Mouse (Mus musculus): ENCODE measurements around the gene Rps23. TPM values are rescaled to one million over a fixed set of nuclear protein-coding genes. Genes with fewer than 3 reads are reported as not detected.
A peak's percentile ranks its signal among the peaks of the same experiment; 100 is the strongest.
"Not testable (repeated sequence)": the region's sequence is repeated elsewhere in the genome, so short reads cannot be mapped to it uniquely, and the experiment has no call there.

Gene Rps23
- polyA plus RNA-seq, 1 experiment: 192 TPM

DNA sequence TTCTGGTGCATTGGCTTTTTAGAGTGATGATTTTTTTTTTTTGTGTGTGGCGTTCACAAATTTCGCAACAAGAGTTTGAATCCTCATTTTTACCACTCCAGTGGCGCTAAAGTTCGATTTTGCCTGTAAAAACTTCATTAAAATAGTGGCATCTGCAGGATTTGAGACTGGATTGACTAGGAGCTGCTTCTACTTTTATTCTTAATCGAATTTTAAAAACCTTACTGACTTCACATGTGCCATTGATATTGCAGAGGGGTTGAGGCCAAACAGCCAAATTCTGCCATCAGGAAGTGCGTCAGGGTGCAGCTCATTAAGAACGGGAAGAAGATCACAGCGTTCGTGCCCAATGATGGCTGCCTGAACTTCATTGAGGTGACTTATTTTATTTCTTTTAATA is 1.3 kb downstream of the Rps23 start:
- no peak for TF ChIP-seq POLR2A (IDR thresholded peaks at IDR 0.05; ENCODE audit: low read depth, low read length)
- TF ChIP-seq CTCF (IDR thresholded peaks at IDR 0.05; ENCODE audit: extremely low read depth, insufficient read depth, insufficient read length, insufficient replicate concordance): no peak
- Histone ChIP-seq H3K4me3 (ENCODE audit: extremely low read depth, insufficient read depth, insufficient read length) (peak overlapping the region; percentile 23; the same call in 1 of the 2 replicates), H3K27me3 (ENCODE audit: control insufficient read depth, insufficient read depth, low read length) (no peaks in the 10 kb centered on the region), H3K4me1 (ENCODE audit: control insufficient read depth, insufficient read depth, insufficient read length) (no peaks in the 10 kb centered on the region), H3K27ac (ENCODE audit: insufficient read depth, low read length) (no peak overlapping the region), H3K36me3 (ENCODE audit: control insufficient read depth, insufficient read depth, low read length) (peaks cover 10% of the 10 kb centered on the region; the same call in 1 of the 2 replicates)
- WGBS: 33% methylated on average over 9 of the region's 9 CpGs
- DNase-seq (ENCODE audit: low read depth in 1 of 2, low spot score in 2 of 2): no peak

DNA sequence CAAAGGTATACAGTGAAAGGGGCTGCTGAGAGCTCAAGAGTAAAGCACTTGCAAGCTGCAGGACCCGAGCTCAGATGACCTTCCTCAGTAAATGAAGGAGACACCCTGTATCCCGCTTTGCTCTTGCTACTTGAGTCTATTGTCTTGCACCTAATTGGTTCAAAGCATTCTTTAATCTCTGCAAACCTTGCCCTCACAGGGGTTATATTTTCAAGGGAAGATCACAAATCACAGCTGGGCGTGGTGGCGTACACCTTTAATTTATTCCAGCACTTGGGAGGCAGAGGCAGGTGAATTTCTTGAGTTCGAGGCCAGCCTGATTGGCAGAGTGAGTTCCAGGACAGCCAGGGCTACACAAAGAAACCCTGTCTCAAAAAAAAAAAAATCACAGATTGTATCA is 2.4 kb downstream of the Rps23 start:
- H3K27me3 ChIP-seq (ENCODE audit: control insufficient read depth, insufficient read depth, low read length): no peaks in the 10 kb centered on the region
- no peak for TF ChIP-seq CTCF (IDR thresholded peaks at IDR 0.05; ENCODE audit: extremely low read depth, insufficient read depth, insufficient read length, insufficient replicate concordance)
- TF ChIP-seq POLR2A (IDR thresholded peaks at IDR 0.05; ENCODE audit: low read depth, low read length): no peak
- no peaks in the 10 kb centered on the region for H3K4me1 ChIP-seq (ENCODE audit: control insufficient read depth, insufficient read depth, insufficient read length)
- DNase-seq (ENCODE audit: low read depth in 1 of 2, low spot score in 2 of 2): no peak
- H3K4me3 ChIP-seq (ENCODE audit: extremely low read depth, insufficient read depth, insufficient read length): no peak overlapping the region
- peaks cover 10% of the 10 kb centered on the region; the same call in 1 of the 2 replicates for H3K36me3 ChIP-seq (ENCODE audit: control insufficient read depth, insufficient read depth, low read length)
- H3K27ac ChIP-seq (ENCODE audit: insufficient read depth, low read length): no peak overlapping the region
- whole genome bisulfite sequencing: 93% methylated on average over 5 of the region's 5 CpGs

DNA sequence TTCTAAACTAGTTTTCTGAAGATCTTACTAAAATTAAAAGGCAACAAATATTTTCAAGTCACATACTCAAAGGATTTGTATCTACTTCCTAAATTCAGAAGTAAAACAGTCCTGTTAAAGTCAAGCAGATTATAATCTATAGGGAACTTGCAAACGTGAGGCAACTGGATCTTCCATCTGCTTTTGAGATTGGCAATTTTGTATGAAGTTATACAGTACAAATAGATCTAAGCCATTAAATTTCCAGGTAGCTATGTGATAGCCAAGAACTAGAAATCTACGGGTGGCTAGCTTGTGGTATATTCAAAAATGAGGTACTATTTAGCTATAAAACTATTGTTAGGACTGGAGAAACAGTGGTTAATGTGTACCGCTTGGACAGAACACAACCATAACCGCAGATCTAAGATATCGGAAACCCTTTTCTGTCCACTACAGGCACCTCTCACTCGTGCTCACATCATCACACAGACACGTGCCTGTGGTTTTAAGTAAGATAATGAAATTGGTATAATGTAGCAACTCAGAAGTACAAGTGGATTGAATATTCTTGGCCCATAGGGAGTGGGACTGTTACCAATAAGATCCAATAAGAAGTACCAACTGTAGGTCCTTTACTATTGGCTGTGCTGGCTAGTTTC is 3.5 kb downstream of the Rps23 start:
- Histone ChIP-seq H3K36me3 (ENCODE audit: control insufficient read depth, insufficient read depth, low read length) (peaks cover 10% of the 10 kb centered on the region; the same call in 1 of the 2 replicates), H3K27ac (ENCODE audit: insufficient read depth, low read length) (no peak overlapping the region), H3K27me3 (ENCODE audit: control insufficient read depth, insufficient read depth, low read length) (no peaks in the 10 kb centered on the region), H3K4me1 (ENCODE audit: control insufficient read depth, insufficient read depth, insufficient read length) (no peaks in the 10 kb centered on the region; the same call in 1 of the 2 replicates), H3K4me3 (ENCODE audit: extremely low read depth, insufficient read depth, insufficient read length) (no peak overlapping the region)
- no peak for DNase-seq (ENCODE audit: low read depth in 1 of 2, low spot score in 2 of 2)
- 76% methylated on average over 7 of the region's 7 CpGs for WGBS
- TF ChIP-seq CTCF (IDR thresholded peaks at IDR 0.05; ENCODE audit: extremely low read depth, insufficient read depth, insufficient read length, insufficient replicate concordance) (no peak), POLR2A (IDR thresholded peaks at IDR 0.05; ENCODE audit: low read depth, low read length) (no peak)

- no peak for DNase-seq (ENCODE audit: low read depth in 1 of 2, low spot score in 2 of 2)
- 68% methylated on average over 5 of the region's 5 CpGs for WGBS
Measured at GRCm38 (mm10) chr13:90926938-90927633, 4.3 kb downstream of the Rps23 start.

GRCm38 (mm10) chr13:90928266-90928665 is 5.5 kb downstream of the Rps23 start:
- not testable (repeated sequence) for H3K27me3 ChIP-seq (ENCODE audit: control insufficient read depth, insufficient read depth, low read length); H3K36me3 ChIP-seq (ENCODE audit: control insufficient read depth, insufficient read depth, low read length); H3K4me1 ChIP-seq (ENCODE audit: control insufficient read depth, insufficient read depth, insufficient read length); H3K4me3 ChIP-seq (ENCODE audit: extremely low read depth, insufficient read depth, insufficient read length); H3K27ac ChIP-seq (ENCODE audit: insufficient read depth, low read length); DNase-seq (ENCODE audit: low read depth in 1 of 2, low spot score in 2 of 2)
- WGBS: 75% methylated on average over 10 of the region's 10 CpGs

More at GRCm38 (mm10) chr13:90926938-90927633, 4.3 kb downstream of the Rps23 start:
- no peak overlapping the region for H3K4me3 ChIP-seq (ENCODE audit: extremely low read depth, insufficient read depth, insufficient read length)
- no peak overlapping the region for H3K27ac ChIP-seq (ENCODE audit: insufficient read depth, low read length)
- no peaks in the 10 kb centered on the region for H3K27me3 ChIP-seq (ENCODE audit: control insufficient read depth, insufficient read depth, low read length)
- TF ChIP-seq CTCF (IDR thresholded peaks at IDR 0.05; ENCODE audit: extremely low read depth, insufficient read depth, insufficient read length, insufficient replicate concordance) (no peak), POLR2A (IDR thresholded peaks at IDR 0.05; ENCODE audit: low read depth, low read length) (no peak)
- peaks cover 10% of the 10 kb centered on the region; the same call in 1 of the 2 replicates for H3K36me3 ChIP-seq (ENCODE audit: control insufficient read depth, insufficient read depth, low read length)
- H3K4me1 ChIP-seq (ENCODE audit: control insufficient read depth, insufficient read depth, insufficient read length): no peaks in the 10 kb centered on the region; the same call in 1 of the 2 replicates

- Histone ChIP-seq H3K27ac (ENCODE audit: insufficient read depth, low read length) (no peak overlapping the region), H3K36me3 (ENCODE audit: control insufficient read depth, insufficient read depth, low read length) (peaks cover 11% of the 10 kb centered on the region; the same call in 1 of the 2 replicates), H3K4me1 (ENCODE audit: control insufficient read depth, insufficient read depth, insufficient read length) (no peaks in the 10 kb centered on the region; the same call in 1 of the 2 replicates), H3K27me3 (ENCODE audit: control insufficient read depth, insufficient read depth, low read length) (no peaks in the 10 kb centered on the region), H3K4me3 (ENCODE audit: extremely low read depth, insufficient read depth, insufficient read length) (no peak overlapping the region)
- DNase-seq (ENCODE audit: low read depth in 1 of 2, low spot score in 2 of 2): peak; percentile 60 to 65
- 16% methylated on average over 5 of the region's 5 CpGs for WGBS
- TF ChIP-seq POLR2A (IDR thresholded peaks at IDR 0.05; ENCODE audit: low read depth, low read length) (no peak), CTCF (IDR thresholded peaks at IDR 0.05; ENCODE audit: extremely low read depth, insufficient read depth, insufficient read length, insufficient replicate concordance) (peak; percentile 44; the same call in 1 of the 2 replicates)
Measured at GRCm38 (mm10) chr13:90929847-90930246, 7.1 kb downstream of the Rps23 start.

DNA sequence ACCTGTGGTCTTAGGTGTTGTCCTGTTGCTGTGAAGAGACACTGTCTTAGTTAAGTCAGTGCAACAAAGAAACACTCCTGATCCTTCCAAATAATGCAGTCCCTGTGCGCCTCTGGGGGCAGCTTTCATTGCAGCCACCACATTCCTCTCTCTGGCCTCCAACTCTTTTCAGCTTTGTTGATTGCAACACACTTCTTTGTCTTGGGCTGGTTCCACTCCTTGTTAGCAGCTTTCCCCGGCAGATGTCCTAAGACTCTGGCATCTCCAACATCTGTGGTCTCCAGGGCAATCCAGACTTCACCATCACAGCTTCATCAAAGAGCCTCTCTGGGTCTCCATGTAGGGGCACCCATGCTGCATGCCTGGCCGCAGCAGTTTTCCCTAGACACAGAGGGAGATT is 10.5 kb downstream of the Rps23 start:
- no peak overlapping the region for H3K4me3 ChIP-seq (ENCODE audit: extremely low read depth, insufficient read depth, insufficient read length)
- WGBS: 88% methylated on average over 3 of the region's 3 CpGs
- no peak overlapping the region for H3K27ac ChIP-seq (ENCODE audit: insufficient read depth, low read length)
- H3K27me3 ChIP-seq (ENCODE audit: control insufficient read depth, insufficient read depth, low read length): no peaks in the 10 kb centered on the region
- H3K36me3 ChIP-seq (ENCODE audit: control insufficient read depth, insufficient read depth, low read length): 0 out of 2 replicates have a peak, but pooled peaks cover 2% of the 10 kb centered on the region
- no peak for DNase-seq (ENCODE audit: low read depth in 1 of 2, low spot score in 2 of 2)
- TF ChIP-seq POLR2A (IDR thresholded peaks at IDR 0.05; ENCODE audit: low read depth, low read length) (no peak), CTCF (IDR thresholded peaks at IDR 0.05; ENCODE audit: extremely low read depth, insufficient read depth, insufficient read length, insufficient replicate concordance) (no peak)
- no peaks in the 10 kb centered on the region; the same call in 1 of the 2 replicates for H3K4me1 ChIP-seq (ENCODE audit: control insufficient read depth, insufficient read depth, insufficient read length)
